Mouse (Mus musculus) stomach, postnatal 0 days (tissue): ENCODE measurements at regions not wholly inside any gene's neighbourhood (a gene's known extent, or its start where the extent isn't known, plus 50 kb on each side); places are given as distances from the start of the nearest gene placed in this dataset.

Source experiments
- CTCF ChIP-seq: IDR thresholded peaks from 2 replicates; pipeline ENCODE4 v1.5.1; 2016; ENCODE audit warnings: antibody characterized with exemption, low read depth, mild to moderate bottlenecking, moderate library complexity
- EP300 ChIP-seq: optimal IDR thresholded peaks from 2 replicates; pipeline ENCODE3; 2016; ENCODE audit warnings: antibody characterized with exemption

DNA sequence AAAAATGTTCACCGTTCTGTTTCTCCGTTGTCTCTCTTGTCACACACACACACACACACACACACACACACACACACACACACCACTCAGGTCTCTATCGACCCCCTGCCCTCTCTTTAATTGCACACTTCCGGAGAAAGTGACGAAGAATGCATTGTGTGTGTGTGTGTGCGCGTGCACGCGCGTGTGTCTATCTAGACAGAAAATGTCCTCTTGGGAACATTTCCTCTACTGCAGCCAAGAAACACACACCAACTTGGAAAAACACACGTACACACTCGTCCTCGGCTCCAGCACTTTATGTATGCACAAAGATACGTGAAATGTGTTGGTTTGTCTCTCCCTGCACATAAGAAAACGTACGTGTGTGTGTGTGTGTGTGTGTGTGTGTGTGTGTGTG lies 90.4 kb downstream of the Edn3 start:
- TF ChIP-seq CTCF (no peak), EP300 (no peak)
